Mouse (Mus musculus): Measurements from ENCODE around the gene Slc6a8. TPM values are rescaled to one million over a fixed set of nuclear protein-coding genes. Genes with fewer than 3 reads are reported as not detected.

Slc6a8 gene
- total and polyA plus RNA-seq, 3 experiments: 2.1 to 9.9 (median 4.1) TPM

DNA sequence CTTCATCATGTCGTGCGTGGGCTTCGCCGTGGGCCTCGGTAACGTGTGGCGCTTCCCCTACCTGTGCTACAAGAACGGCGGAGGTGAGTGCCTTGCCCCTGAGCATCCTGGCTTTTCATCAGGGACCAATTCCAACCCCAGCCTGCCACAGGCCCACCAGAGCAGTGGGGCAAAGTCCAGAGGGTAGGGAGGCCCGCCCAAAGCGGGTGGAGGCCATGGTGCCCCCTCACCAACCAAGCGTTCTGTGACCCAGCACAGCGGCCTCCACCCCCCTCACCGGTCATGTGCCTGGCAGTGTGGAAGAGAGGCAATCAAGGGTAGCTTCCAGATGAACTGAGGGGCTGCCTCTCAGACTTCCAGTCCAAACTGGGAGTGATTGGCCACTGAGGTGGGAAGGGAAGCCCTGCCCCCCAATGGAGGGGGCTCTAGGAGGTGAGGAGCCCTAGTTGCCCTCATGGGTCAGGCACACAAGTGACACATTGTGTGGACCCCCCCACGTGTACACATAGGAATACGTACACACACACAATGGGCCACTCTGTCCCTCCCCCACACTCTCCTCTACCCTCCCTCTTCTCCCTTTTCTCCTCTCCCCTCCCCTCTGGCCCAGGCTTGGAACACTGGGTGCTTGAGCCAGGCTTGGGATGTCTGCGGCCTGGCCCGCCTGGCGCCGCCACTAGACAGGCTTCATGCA lies 1.2 kb downstream of the Slc6a8 start:
- H3K27me3 ChIP-seq (ENCODE audit: insufficient read depth, low read length): peaks cover 13% of the 10 kb centered on the region; the same call in 1 of the 2 replicates
- ATAC-seq (ENCODE audit: extremely low read depth, insufficient number of reproducible peaks, low FRiP score, poor library complexity, severe bottlenecking): no peak

DNA sequence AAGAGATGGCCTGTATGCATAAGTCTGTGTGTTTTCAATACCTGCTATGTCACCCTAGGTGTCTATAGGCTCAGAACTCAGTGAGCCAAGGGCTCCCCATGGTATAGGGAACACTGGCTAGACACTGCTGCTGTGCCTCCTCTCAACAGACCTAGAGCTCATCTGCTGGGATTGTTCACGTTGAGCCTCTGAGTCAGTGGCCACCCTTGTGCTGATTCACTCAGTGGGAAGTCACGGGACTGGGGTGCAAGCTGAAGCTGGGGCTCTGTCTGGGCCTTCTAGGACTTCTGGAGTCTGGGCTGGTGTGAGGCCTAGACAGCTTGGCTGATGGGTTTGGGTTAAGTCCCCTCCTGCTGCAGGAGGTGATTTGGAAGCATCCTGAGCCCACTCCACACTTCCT lies 2.3 kb downstream of the Slc6a8 start:
- H3K9me3 ChIP-seq (replicated peaks): no peaks in the 10 kb centered on the region
- DNase-seq (ENCODE audit: low spot score) (no peak), ATAC-seq (ENCODE audit: extremely low read depth, insufficient number of reproducible peaks, low FRiP score, poor library complexity, severe bottlenecking) (no peak; the same call in 1 of the 2 replicates)
- H3K36me3 ChIP-seq (replicated peaks): peaks cover 26% of the 10 kb centered on the region
- peaks cover 16% of the 10 kb centered on the region for H3K4me1 ChIP-seq (ENCODE audit: insufficient read depth, low read depth, low read length)
- H3K4me3 ChIP-seq (ENCODE audit: low read depth, low read length): no peak overlapping the region
- TF ChIP-seq POLR2AphosphoS5 (IDR thresholded peaks at IDR 0.05; ENCODE audit: insufficient replicate concordance, low read depth, low read length): no peak
- TF ChIP-seq GATA1 (IDR thresholded peaks at IDR 0.05; ENCODE audit: borderline replicate concordance, low read length): no peak
- no peak for TF ChIP-seq GATA2 (IDR thresholded peaks at IDR 0.05; ENCODE audit: borderline replicate concordance, low read depth, low read length)
- TF ChIP-seq CTCF (IDR thresholded peaks at IDR 0.05; ENCODE audit: low read depth, low read length): no peak
- TF ChIP-seq TAL1 (conservative IDR thresholded peaks at IDR 0.05; ENCODE audit: low read depth, low read length): no peak
- H3K27me3 ChIP-seq (ENCODE audit: insufficient read depth, low read length): peaks cover 13% of the 10 kb centered on the region; the same call in 1 of the 2 replicates

More for the DNA sequence above, 1.2 kb downstream of the Slc6a8 start:
- Histone ChIP-seq H3K4me1 (ENCODE audit: insufficient read depth, low read depth, low read length) (peaks cover 16% of the 10 kb centered on the region), H3K9me3 (replicated peaks) (no peaks in the 10 kb centered on the region), H3K36me3 (replicated peaks) (peaks cover 15% of the 10 kb centered on the region), H3K4me3 (ENCODE audit: low read depth, low read length) (peak overlapping the region; percentile 69; the same call in 1 of the 2 replicates)
- DNase-seq (ENCODE audit: low spot score): no peak
- TF ChIP-seq GATA2 (IDR thresholded peaks at IDR 0.05; ENCODE audit: borderline replicate concordance, low read depth, low read length): no peak

DNA sequence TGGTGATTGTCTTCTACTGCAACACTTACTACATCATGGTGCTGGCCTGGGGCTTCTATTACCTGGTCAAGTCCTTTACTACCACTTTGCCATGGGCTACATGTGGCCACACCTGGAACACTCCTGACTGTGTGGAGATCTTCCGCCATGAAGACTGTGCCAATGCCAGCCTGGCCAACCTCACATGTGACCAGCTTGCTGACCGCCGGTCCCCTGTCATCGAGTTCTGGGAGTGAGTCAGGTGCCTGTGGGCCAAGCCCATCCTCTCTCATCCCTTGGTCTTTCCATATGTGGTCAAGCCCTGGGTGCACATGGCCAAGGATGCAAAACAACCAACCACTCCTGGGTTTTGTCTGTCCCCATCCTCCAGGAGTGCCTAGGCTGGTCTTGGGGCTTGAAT lies 3.7 kb downstream of the Slc6a8 start:
- no peak overlapping the region for H3K4me3 ChIP-seq (ENCODE audit: low read depth, low read length)
- TF ChIP-seq GATA1 (IDR thresholded peaks at IDR 0.05; ENCODE audit: borderline replicate concordance, low read length) (no peak), CTCF (IDR thresholded peaks at IDR 0.05; ENCODE audit: low read depth, low read length) (no peak), POLR2AphosphoS5 (IDR thresholded peaks at IDR 0.05; ENCODE audit: insufficient replicate concordance, low read depth, low read length) (no peak), TAL1 (conservative IDR thresholded peaks at IDR 0.05; ENCODE audit: low read depth, low read length) (no peak), GATA2 (IDR thresholded peaks at IDR 0.05; ENCODE audit: borderline replicate concordance, low read depth, low read length) (no peak)
- ATAC-seq (ENCODE audit: extremely low read depth, insufficient number of reproducible peaks, low FRiP score, poor library complexity, severe bottlenecking) (no peak), DNase-seq (ENCODE audit: low spot score) (no peak)
- H3K27me3 ChIP-seq (ENCODE audit: insufficient read depth, low read length): peaks cover 13% of the 10 kb centered on the region; the same call in 1 of the 2 replicates
- peaks cover 39% of the 10 kb centered on the region for H3K36me3 ChIP-seq (replicated peaks)
- peaks cover 16% of the 10 kb centered on the region for H3K4me1 ChIP-seq (ENCODE audit: insufficient read depth, low read depth, low read length)
- H3K9me3 ChIP-seq (replicated peaks): no peaks in the 10 kb centered on the region

DNA sequence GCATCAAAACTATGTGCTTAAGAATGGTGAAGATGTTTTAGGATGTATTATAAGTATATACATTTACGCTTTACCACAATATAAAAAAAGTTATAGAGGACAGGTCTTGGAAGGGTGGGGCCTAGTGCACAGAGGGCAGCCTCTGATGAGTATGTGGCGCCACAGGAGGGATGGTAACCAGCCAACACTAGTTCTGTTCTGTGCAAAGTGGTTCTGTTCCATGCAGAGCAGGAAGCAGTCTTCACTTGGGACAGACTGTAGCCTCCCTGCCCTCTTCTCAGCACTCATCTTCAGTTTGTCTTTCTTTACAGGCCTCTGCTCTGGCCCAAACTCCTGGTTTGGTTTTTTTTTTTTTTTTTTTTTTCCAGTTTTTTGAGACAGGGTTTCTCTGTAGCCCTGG lies 11.2 kb downstream of the Slc6a8 start:
- Histone ChIP-seq H3K27me3 (ENCODE audit: insufficient read depth, low read length) (no peaks in the 10 kb centered on the region), H3K36me3 (replicated peaks) (peaks cover 97% of the 10 kb centered on the region), H3K9me3 (replicated peaks) (no peaks in the 10 kb centered on the region), H3K4me3 (ENCODE audit: low read depth, low read length) (no peak overlapping the region), H3K4me1 (ENCODE audit: insufficient read depth, low read depth, low read length) (no peaks in the 10 kb centered on the region)
- no peak for ATAC-seq (ENCODE audit: extremely low read depth, insufficient number of reproducible peaks, low FRiP score, poor library complexity, severe bottlenecking)
- no peak for DNase-seq (ENCODE audit: low spot score)
- TF ChIP-seq TAL1 (conservative IDR thresholded peaks at IDR 0.05; ENCODE audit: low read depth, low read length): no peak
- TF ChIP-seq GATA2 (IDR thresholded peaks at IDR 0.05; ENCODE audit: borderline replicate concordance, low read depth, low read length): no peak
- TF ChIP-seq POLR2AphosphoS5 (IDR thresholded peaks at IDR 0.05; ENCODE audit: insufficient replicate concordance, low read depth, low read length): no peak
- TF ChIP-seq CTCF (IDR thresholded peaks at IDR 0.05; ENCODE audit: low read depth, low read length): no peak
- TF ChIP-seq GATA1 (IDR thresholded peaks at IDR 0.05; ENCODE audit: borderline replicate concordance, low read length): no peak

DNA sequence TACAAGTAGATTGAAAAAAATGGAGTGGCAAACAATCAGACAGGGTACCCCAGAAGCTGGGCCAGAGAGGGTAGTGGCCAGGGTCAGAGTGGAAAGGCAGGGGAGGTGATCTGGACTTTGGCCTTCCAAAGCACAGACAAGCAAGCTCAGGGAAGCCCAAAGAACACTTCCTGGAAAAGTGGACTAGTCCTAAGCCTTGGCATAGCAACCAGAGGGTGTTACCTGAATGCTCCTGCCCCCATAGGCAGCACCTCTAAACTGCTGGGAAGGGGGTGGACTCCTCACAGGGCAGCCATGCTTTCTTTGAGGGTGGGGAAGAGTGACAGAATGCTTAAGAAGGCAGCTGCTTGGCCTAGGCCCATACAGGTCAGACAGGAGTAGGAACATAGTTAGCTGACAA lies 12.0 kb downstream of the Slc6a8 start:
- Histone ChIP-seq H3K9me3 (replicated peaks) (no peaks in the 10 kb centered on the region), H3K4me3 (ENCODE audit: low read depth, low read length) (no peak overlapping the region), H3K27me3 (ENCODE audit: insufficient read depth, low read length) (no peaks in the 10 kb centered on the region), H3K36me3 (replicated peaks) (peaks cover 97% of the 10 kb centered on the region), H3K4me1 (ENCODE audit: insufficient read depth, low read depth, low read length) (no peaks in the 10 kb centered on the region)
- no peak for ATAC-seq (ENCODE audit: extremely low read depth, insufficient number of reproducible peaks, low FRiP score, poor library complexity, severe bottlenecking)
- no peak for DNase-seq (ENCODE audit: low spot score)
- TF ChIP-seq GATA2 (IDR thresholded peaks at IDR 0.05; ENCODE audit: borderline replicate concordance, low read depth, low read length) (no peak), POLR2AphosphoS5 (IDR thresholded peaks at IDR 0.05; ENCODE audit: insufficient replicate concordance, low read depth, low read length) (no peak), TAL1 (conservative IDR thresholded peaks at IDR 0.05; ENCODE audit: low read depth, low read length) (no peak), CTCF (IDR thresholded peaks at IDR 0.05; ENCODE audit: low read depth, low read length) (no peak), GATA1 (IDR thresholded peaks at IDR 0.05; ENCODE audit: borderline replicate concordance, low read length) (no peak)

DNA sequence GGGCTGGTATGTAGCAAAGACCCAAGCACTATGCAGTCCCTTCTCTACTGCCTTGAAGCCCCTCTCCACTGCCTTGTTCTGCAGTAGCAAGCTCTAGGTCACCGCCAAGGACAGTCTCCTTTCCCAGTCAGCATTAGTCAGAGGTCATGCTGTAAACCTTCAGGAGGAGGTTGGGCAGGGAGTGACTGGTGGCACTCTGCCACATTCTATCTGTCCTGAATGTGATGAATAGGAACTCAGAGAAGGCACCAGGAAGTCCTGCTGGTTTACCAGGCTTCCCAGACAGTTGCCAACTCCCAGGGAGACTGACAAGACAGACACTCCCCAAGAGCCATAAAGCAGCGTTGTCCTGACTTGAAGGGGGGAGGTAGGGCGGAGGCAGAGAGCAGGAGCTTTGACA lies 12.7 kb downstream of the Slc6a8 start:
- Histone ChIP-seq H3K36me3 (replicated peaks) (peaks cover 97% of the 10 kb centered on the region), H3K9me3 (replicated peaks) (no peaks in the 10 kb centered on the region), H3K27me3 (ENCODE audit: insufficient read depth, low read length) (no peaks in the 10 kb centered on the region), H3K4me1 (ENCODE audit: insufficient read depth, low read depth, low read length) (no peaks in the 10 kb centered on the region), H3K4me3 (ENCODE audit: low read depth, low read length) (no peak overlapping the region)
- DNase-seq (ENCODE audit: low spot score) (no peak), ATAC-seq (ENCODE audit: extremely low read depth, insufficient number of reproducible peaks, low FRiP score, poor library complexity, severe bottlenecking) (no peak)
- TF ChIP-seq TAL1 (conservative IDR thresholded peaks at IDR 0.05; ENCODE audit: low read depth, low read length) (no peak), GATA1 (IDR thresholded peaks at IDR 0.05; ENCODE audit: borderline replicate concordance, low read length) (no peak), CTCF (IDR thresholded peaks at IDR 0.05; ENCODE audit: low read depth, low read length) (no peak), GATA2 (IDR thresholded peaks at IDR 0.05; ENCODE audit: borderline replicate concordance, low read depth, low read length) (no peak), POLR2AphosphoS5 (IDR thresholded peaks at IDR 0.05; ENCODE audit: insufficient replicate concordance, low read depth, low read length) (no peak)
